Mouse (Mus musculus) lung, postnatal 25 days (tissue): ENCODE measurements around the gene Neurod2.

Experiments used
- DNase-seq: peaks from one replicate; pipeline ENCODE4 v3.0.0; 2022; ENCODE audit warnings: low spot score

Neurod2 gene

DNA sequence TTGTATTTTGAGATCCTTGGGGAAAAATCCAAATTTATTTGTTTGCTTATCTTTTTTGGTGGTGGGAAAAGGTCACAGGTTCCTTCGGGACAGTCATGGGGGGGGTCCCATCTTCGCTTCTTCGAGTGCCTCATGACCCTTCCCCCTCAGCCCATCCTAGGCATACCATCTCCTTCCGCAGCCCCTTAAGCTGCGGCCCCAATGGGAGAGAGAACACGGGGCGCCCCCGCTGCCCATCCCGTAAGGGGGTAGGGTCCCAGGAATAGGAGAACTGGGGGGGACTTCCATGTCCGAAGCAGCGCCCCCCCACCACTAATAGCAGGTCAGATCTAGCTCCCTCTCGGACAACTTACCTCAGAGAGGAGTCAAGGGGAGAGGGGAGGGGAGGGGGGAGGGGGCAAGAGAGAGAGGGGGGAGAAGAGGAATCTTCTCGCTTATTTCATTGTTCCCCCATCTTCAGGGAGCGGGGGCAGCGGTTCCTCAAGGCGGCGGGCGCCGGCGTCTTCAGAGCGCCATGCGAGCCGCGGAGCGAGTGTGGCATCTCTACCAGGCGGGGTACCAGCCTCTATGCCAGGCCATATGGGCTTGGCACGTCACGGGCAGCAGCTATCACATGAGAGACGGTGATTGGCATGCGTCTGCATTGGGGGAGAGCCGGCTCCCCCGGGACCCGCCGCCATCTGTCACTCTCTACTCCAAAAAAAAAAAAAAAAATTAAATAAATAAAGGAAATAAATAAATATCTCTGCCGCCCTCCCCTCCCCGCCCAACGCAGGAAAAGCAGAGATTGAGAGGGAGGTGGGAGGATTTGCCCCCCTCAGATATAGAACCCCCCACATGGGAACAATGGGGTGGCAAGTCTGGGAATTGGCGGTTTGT, at the start of gene Neurod2:
Gene Neurod2 (minus strand): TSS at position 568 of the 879 bp plus-strand sequence.
- no peak for DNase-seq

DNA sequence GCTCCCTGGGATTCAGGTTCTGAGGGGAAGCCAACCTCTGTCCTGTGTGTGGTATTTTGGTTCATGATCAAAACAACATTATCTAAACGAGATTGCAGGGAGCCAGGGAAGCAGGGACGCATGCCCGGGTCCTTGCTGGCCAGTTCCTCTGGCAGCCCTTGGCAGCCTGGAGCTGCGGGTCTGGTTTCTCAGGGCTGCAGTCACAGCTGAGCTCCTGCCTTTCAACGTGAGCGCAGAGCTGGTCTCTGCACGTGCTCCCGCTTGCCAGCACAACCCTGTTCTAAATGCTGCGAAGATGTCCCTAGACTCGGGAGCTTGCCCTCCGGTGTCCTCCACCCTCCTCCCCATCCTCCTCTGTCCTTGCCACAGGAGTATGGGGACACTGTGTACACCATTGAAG, 48.3 kb upstream of the Neurod2 start:
- no peak for DNase-seq

DNA sequence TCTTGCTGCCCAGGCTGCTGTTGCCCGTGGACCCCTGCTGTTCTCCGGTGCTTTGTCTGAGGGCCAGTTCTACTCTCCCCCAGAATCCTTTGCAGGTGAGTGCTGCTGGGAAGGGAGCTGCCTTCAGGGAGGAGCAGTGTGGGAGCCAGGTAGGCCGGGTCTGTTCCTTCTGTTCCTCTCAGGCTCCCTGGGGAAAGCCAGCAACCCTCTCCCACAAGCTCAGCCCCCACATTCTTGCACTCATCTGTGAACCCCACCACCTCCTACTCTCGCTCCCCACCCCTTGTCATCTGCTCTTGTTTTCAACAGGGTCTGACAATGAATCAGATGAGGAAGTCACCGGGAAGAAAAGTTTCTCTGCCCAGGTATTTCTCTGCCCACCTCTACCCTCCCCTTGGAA, 47.3 kb upstream of the Neurod2 start:
- no peak for DNase-seq

DNA sequence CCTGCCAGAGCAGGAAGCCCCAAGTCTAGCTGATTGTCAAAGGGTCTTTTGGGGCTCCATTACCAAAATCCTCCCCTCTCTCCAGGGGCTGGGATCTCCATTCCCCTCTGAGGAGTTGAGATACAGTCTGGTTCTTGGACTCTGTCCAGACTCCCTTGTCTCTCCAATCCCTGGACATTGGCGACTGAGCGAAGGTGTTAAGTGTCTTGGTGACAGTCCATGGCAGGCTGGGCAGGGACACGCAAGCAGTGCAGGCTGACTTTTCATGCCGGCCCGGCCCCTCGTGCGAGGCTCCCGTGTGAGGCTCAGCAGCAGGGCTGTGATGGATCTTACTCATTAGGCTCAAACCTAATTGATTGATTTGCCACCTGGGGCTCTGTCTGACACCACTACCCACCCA, 44.8 kb upstream of the Neurod2 start:
- no peak for DNase-seq

GRCm38 (mm10) chr11:98373244-98373643, 43.8 kb upstream of the Neurod2 start:
- no peak for DNase-seq

DNA sequence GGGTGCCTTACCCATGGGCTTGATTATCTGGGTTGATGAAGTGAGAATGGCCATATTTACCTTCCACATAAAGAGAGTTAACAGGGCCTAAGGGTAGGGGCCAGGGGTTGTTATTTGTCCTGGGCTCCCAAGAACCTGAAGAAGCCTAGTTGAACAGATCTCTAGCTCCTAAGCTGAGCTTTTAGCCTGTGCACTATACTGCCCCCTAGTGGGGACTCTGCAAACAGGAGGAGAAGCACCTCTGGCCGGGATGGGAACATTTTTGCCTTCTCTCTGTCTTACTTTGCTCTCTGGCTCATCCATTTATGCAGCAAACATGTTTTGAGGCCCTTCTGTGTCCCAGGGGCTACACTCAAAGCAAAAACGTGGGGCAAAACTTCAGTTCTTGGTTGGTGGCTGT, 43.0 kb upstream of the Neurod2 start:
- peak; percentile 71 for DNase-seq

DNA sequence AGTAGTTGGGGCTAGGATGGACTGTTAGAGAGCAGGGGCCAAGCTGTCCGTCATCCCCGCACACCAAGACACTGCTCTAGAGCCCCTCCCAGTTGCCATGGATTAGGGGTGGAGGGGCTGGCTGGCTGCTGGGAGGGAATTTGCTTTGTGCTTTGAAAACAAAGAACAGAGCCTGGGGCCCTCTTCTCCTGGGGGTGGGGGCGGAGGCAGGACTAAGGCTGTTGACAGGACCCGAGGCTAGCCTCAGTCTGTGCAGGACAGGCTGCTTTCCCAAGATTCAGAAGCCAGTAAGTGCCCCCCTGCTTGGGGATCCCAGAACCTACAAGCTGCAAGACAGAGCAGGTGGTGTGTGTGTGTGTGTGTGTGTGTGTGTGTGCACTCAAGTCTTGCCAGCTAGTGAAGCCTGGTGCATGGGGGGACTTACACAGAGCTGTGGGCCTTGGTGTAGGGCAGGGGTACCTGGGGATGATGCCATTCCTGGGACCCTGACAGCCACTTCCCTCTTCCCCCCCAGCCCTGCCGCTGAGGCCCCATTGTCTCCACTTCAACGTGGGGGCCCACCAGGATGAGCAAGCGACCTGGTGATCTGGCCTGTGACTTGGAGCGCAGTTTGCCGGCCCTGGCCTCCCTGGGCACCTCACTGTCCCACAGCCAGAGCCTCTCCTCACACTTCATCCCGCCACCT, 42.2 kb upstream of the Neurod2 start:
- no peak for DNase-seq

DNA sequence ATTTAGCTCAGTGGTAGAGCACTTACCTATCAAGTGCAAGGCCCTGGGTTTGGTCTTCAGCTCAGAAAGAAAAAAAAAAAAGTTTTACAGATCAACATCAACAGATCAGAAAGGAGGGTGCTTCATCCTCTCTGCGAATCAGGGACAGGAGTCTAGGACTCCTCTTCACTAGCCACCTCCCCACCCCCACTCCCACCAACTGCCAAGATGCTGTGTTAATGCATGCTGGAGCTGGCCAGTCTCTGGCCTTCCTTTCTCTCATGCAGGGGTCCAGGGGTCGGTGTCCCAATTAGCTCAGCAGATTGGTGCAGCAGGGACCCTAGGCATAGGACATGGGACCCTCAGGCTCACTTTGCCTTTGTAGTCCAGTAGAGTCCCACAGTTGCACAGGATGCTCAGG, 41.1 kb upstream of the Neurod2 start:
- no peak for DNase-seq

GRCm38 (mm10) chr11:98369337-98369736, 39.9 kb upstream of the Neurod2 start:
- DNase-seq: no peak

DNA sequence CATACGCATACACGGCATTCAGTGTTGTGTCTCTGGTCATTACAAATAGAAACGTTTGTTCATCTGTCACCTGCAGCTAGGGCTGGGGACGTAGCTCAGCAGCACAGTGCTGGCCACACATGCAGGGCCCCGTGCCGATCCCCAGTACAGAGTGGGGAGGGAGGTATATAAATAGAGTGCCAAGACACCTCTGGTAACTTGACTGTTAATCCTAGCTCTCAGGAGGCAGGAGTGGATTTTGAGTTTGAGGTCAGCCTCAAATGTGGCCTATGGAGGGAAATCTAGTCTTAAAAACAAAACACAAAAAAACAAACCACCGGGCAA, 38.4 kb upstream of the Neurod2 start:
- DNase-seq: no peak

- DNase-seq: no peak
These were observed 37.9 kb upstream of the Neurod2 start for GRCm38 (mm10) chr11:98367171-98367862.

DNA sequence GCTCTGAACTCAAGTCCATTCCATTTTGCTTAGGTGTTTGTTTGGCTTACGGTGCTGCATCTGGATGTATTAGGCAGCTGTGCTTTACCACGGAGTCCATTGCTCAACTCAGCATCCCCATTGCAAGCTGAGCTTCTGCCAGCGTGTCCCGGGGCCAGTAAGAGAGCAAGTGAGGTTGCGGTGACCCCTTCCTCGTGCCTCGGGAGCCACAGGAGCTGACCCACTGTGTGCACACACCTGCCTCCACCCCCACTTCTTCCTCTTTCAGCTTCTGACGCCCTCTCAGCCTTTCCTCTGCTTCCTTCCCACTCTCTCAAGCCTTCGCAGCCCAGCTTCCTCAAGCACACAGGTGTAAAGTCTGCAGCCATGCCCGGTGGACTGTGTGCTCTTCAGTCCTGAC, 36.8 kb upstream of the Neurod2 start:
- no peak for DNase-seq

DNA sequence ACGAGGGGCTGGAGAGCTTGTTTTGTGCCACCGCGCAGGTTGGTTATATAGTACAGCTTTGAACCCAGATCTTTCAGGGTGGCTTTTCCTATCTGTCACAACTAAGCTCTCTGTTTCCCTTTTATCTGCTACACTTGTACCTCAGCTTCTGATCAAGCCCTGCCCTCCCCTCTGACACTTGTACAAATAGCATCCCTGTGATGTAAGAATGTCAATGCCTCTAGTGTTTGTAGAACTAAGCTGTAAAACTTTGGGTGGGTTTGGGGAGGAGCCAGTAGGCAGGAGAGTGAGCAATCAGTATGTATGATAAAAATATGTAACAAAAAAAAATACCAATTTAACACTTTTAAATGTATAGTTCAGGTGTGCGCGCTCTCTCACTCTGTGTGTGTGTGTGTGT, 35.0 kb upstream of the Neurod2 start:
- peak; percentile 51 for DNase-seq

- DNase-seq: peak; percentile 70
These were observed 34.4 kb upstream of the Neurod2 start for GRCm38 (mm10) chr11:98363817-98364216.

- DNase-seq: no peak
These were observed 31.5 kb upstream of the Neurod2 start for GRCm38 (mm10) chr11:98360866-98361521.

GRCm38 (mm10) chr11:98358161-98359083, 29.0 kb upstream of the Neurod2 start, which contains the start of gene Stard3:
Gene Stard3, plus strand, starts transcription at chr11:98358368.
- DNase-seq: peak; percentile 94

DNA sequence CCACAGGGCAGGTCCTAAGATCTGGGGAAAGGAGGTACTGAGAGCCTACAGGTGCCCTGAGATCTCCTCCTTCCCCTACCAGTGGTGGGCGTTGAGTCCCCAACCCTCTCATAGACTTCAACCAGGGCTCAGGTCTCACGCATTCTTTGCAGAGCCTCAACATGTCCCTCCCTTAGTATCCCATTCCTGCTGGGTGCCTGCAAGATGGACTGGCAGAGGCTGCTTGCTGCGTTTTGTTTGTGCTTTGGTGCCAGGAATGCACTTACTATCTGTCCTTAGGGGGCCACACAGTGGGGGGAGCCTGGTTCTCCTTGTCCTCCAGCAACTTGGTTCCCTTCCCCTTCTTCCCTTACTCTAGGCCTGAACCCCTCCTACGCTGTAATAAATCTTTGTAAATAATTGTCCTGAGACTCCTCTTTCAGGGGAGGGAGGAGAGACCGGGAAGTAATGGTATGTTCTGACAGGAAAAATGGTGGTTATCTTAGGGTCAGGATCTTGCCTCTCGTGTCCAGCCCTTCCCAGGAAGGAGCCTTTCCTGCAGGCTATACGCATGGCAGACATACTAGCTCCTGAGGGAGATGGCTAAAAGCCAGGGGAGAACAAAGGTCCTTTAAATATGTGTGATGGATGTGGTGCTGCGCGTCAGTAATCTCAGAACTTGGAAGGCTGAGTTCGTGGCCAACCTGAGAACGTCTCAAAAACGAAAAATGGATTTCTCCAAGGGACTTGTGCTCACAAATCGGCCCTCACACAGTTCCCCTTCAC, 28.1 kb upstream of the Neurod2 start:
- DNase-seq: peak; percentile 61

GRCm38 (mm10) chr11:98356625-98357394, 27.4 kb upstream of the Neurod2 start:
- DNase-seq: no peak

DNA sequence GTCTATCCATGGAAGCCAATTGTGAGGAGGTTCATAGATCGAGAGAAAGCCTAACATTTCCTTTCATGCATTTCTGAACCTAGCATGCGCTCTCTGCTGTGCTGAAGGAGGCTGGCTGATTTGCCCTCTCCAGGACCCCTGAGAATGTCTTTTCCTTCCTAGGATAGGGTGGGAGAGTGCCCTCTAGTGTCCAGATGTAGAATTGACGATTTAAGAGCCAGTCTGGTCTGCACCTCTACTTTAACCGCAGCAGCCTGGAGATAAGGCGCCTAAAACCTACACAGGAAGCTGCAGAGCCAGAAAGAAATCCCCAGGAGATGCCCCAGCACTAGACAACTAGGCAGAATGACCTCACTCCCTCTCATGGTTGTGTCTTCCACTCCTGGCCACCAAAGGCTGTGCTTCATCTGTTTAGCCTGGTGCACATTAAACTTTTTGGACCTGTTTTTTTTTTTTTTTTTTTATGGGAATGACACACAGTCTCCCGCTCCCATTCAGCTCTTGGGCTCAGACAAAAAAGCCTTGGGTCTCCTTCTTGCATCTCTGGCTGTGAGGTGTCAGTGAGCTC, 26.4 kb upstream of the Neurod2 start:
- DNase-seq: peak; percentile 72
